Mouse (Mus musculus) ES-Bruce4 (cell line): ENCODE data around the gene Eif5a. TPM values are rescaled to one million over a fixed set of nuclear protein-coding genes. Genes with fewer than 3 reads are reported as not detected.

Experiments
- H3K27ac ChIP-seq: 2 replicates; pipeline ENCODE4 v1.5.1; 2012; ENCODE audit warnings: low read length, inconsistent platforms; ENCODE audit not compliant: insufficient read depth
- H3K27me3 ChIP-seq: 2 replicates; pipeline ENCODE4 v1.6.1; 2012; ENCODE audit warnings: mild to moderate bottlenecking, low read length, inconsistent platforms; ENCODE audit not compliant: control insufficient read depth, poor library complexity, insufficient read depth, severe bottlenecking
- H3K36me3 ChIP-seq: 2 replicates; pipeline ENCODE4 v1.6.1; 2012; ENCODE audit warnings: inconsistent platforms, mild to moderate bottlenecking, low read length, moderate library complexity; ENCODE audit not compliant: control insufficient read depth, poor library complexity, insufficient read depth, severe bottlenecking
- H3K4me1 ChIP-seq: one replicate; pipeline ENCODE4 v1.8.1; 2011; ENCODE audit warnings: low read length; ENCODE audit not compliant: control insufficient read depth, insufficient read depth
- H3K4me3 ChIP-seq: 2 replicates; pipeline ENCODE4 v1.5.1; 2011; ENCODE audit warnings: low read depth, mild to moderate bottlenecking, low read length
- H3K9ac ChIP-seq: 2 replicates; pipeline ENCODE4 v1.6.1; 2012; ENCODE audit warnings: low read depth, mild to moderate bottlenecking, inconsistent platforms; ENCODE audit not compliant: poor library complexity, severe bottlenecking
- H3K9me3 ChIP-seq: replicated peaks from 2 replicates; pipeline ENCODE4 v1.6.1; 2012; ENCODE audit warnings: mild to moderate bottlenecking, low read length, inconsistent platforms; ENCODE audit not compliant: control insufficient read depth, poor library complexity, insufficient read depth, severe bottlenecking
- CTCF ChIP-seq: IDR thresholded peaks from one replicate; pipeline ENCODE4 v1.8.1; 2011; ENCODE audit warnings: low read depth, low read length
- EP300 ChIP-seq: IDR thresholded peaks from 2 replicates; pipeline ENCODE4 v1.6.1; 2011; ENCODE audit warnings: low read depth, low read length; ENCODE audit not compliant: insufficient read depth
- POLR2A ChIP-seq: IDR thresholded peaks from one replicate; pipeline ENCODE4 v1.8.1; 2011; ENCODE audit warnings: low read length; ENCODE audit not compliant: insufficient read depth
- polyA plus RNA-seq: library from polyadenylated mRNA; stranded (reverse); fragments of >200 nt; gene quantifications from 2 replicates; pipeline ENCODE4 v1.2.4, GENCODE M21; 2011; ENCODE audit warnings: low read depth; ENCODE audit not compliant: missing spikeins, insufficient read depth, insufficient read length

Gene Eif5a
- polyA plus RNA-seq, 1 experiment: 1,015 TPM

GRCm38 (mm10) chr11:69915667-69916627, 5.8 kb downstream of the Eif5a start:
- Histone ChIP-seq H3K4me3 (no peak overlapping the region), H3K36me3 (peaks cover 43% of the 10 kb centered on the region), H3K9me3 (no peaks in the 10 kb centered on the region), H3K4me1 (peaks cover 2% of the 10 kb centered on the region), H3K27ac (no peak overlapping the region), H3K27me3 (no peaks in the 10 kb centered on the region), H3K9ac (no peak overlapping the region)
- no peak for TF ChIP-seq POLR2A

GRCm38 (mm10) chr11:69914917-69915430, 6.8 kb downstream of the Eif5a start:
- H3K27me3 ChIP-seq: no peaks in the 10 kb centered on the region
- no peak for TF ChIP-seq POLR2A
- TF ChIP-seq EP300: no peak
- TF ChIP-seq CTCF: no peak
- H3K9me3 ChIP-seq: no peaks in the 10 kb centered on the region
- peaks cover 2% of the 10 kb centered on the region for H3K4me1 ChIP-seq
- no peak overlapping the region for H3K4me3 ChIP-seq
- H3K9ac ChIP-seq: no peak overlapping the region
- H3K36me3 ChIP-seq: peaks cover 44% of the 10 kb centered on the region
- no peak overlapping the region for H3K27ac ChIP-seq

GRCm38 (mm10) chr11:69914372-69914764, 7.4 kb downstream of the Eif5a start:
- peak overlapping the region; percentile 81 for H3K4me3 ChIP-seq
- H3K27me3 ChIP-seq: no peaks in the 10 kb centered on the region
- peaks cover 2% of the 10 kb centered on the region for H3K4me1 ChIP-seq
- no peaks in the 10 kb centered on the region for H3K9me3 ChIP-seq
- peak overlapping the region; percentile 71 for H3K9ac ChIP-seq
- peaks cover 40% of the 10 kb centered on the region for H3K36me3 ChIP-seq
- TF ChIP-seq POLR2A (no peak), EP300 (no peak), CTCF (no peak)
- H3K27ac ChIP-seq: no peak overlapping the region; the same call in 1 of the 2 replicates

GRCm38 (mm10) chr11:69913554-69914371, 8.0 kb downstream of the Eif5a start, which contains the start of gene Gps2:
Gene Gps2 (plus strand): TSS chr11:69913888.
- Histone ChIP-seq H3K9me3 (no peaks in the 10 kb centered on the region), H3K4me1 (no peaks in the 10 kb centered on the region), H3K4me3 (peak within 1 kb of the TSS; percentile 83), H3K9ac (peak within 1 kb of the TSS; percentile 71), H3K27ac (no peak within 1 kb of the TSS; the same call in 1 of the 2 replicates), H3K36me3 (peaks cover 38% of the 10 kb centered on the region), H3K27me3 (no peaks in the 10 kb centered on the region)
- no peak for TF ChIP-seq EP300
- TF ChIP-seq CTCF: no peak
- TF ChIP-seq POLR2A: no peak

- Histone ChIP-seq H3K4me3 (peak overlapping the region; percentile 83), H3K9ac (peak overlapping the region; percentile 71), H3K27me3 (no peaks in the 10 kb centered on the region), H3K9me3 (no peaks in the 10 kb centered on the region), H3K27ac (no peak overlapping the region), H3K36me3 (peaks cover 38% of the 10 kb centered on the region), H3K4me1 (no peaks in the 10 kb centered on the region)
- TF ChIP-seq CTCF: no peak
- no peak for TF ChIP-seq EP300
- no peak for TF ChIP-seq POLR2A
Observed at GRCm38 (mm10) chr11:69912716-69913530, 8.8 kb downstream of the Eif5a start.
